Mouse (Mus musculus): ENCODE measurements at regions not wholly inside any gene's neighbourhood (a gene's known extent, or its start where the extent isn't known, plus 50 kb on each side); places are given as distances from the start of the nearest gene placed in this dataset.

GRCm38 (mm10) chr13:73160289-73160688 is 100.0 kb upstream of the Irx4 start:
- DNase-seq: peak; percentile 85 to 91

- DNase-seq: no peak
These were observed 90.0 kb upstream of the Irx4 start for GRCm38 (mm10) chr13:73170301-73170700.

DNA sequence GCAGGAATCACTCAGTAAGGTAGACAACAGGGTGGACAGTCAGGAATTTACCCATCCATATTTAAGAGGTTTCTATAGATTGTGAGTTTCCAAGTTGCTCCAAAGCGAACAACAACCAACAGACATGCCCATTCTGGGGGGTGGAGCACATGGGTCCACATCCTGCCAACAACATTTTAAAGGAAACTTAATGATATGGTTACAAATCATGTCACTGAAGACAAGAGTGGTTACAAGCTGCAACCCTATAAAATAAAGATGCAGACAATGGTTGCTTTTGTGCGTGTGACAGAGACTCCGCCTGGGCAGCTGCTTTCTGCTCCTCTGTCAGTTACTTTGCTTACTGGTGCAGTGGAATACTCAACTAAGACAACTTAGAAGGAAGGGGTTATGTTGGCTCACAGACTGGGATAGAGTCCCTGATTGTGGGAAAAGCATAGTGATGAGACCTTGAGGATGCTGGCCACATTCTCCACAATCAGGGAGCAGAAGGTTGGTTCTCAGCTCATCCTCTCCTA is 52.3 kb upstream of the Irx4 start:
- no peak for DNase-seq

All from kidney, postnatal 36 days (tissue).